Mouse (Mus musculus) forebrain, embryonic 14.5 days (tissue): ENCODE data around the gene Nfx1. TPM values are rescaled to one million over a fixed set of nuclear protein-coding genes. Genes with fewer than 3 reads are reported as not detected.
A peak's percentile ranks its signal among the peaks of the same experiment; 100 is the strongest.
"Not testable (repeated sequence)": the region's sequence is repeated elsewhere in the genome, so short reads cannot be mapped to it uniquely, and the experiment has no call there.

Source experiments
- ATAC-seq: fragments of 200-750 bp; cut with Nextera tagmentation; 2 replicates; pipeline ENCODE4 v1.8.0; 2017; ENCODE audit warnings: mild to moderate bottlenecking, moderate library complexity
- DNase-seq: peaks from one replicate; pipeline ENCODE4 v3.0.0-alpha.2; 2015; ENCODE audit warnings: low spot score
- H3K27ac ChIP-seq: fragments of 300-500 bp; sonication (generic); 2 replicates; pipeline ENCODE4 v1.5.1; 2014; ENCODE audit warnings: low read depth, mild to moderate bottlenecking, control low read depth, low read length, moderate library complexity
- H3K27me3 ChIP-seq: fragments of 300-500 bp; sonication (generic); replicated peaks from 2 replicates; pipeline ENCODE4 v1.6.1; 2014; ENCODE audit warnings: low read length, control low read depth, mixed read lengths; ENCODE audit not compliant: control insufficient read depth, insufficient read depth
- H3K36me3 ChIP-seq: fragments of 300-500 bp; sonication (generic); 2 replicates; pipeline ENCODE4 v1.6.1; 2014; ENCODE audit warnings: low read length, control low read depth; ENCODE audit not compliant: control insufficient read depth, insufficient read depth
- H3K4me1 ChIP-seq: fragments of 300-500 bp; sonication (generic); 2 replicates; pipeline ENCODE4 v1.6.1; 2014; ENCODE audit warnings: antibody characterized with exemption, low read length, control low read depth; ENCODE audit not compliant: control insufficient read depth, insufficient read depth
- H3K4me2 ChIP-seq: fragments of 300-500 bp; sonication (generic); 2 replicates; pipeline ENCODE4 v1.6.1; 2014; ENCODE audit warnings: mild to moderate bottlenecking, control low read depth, low read length
- H3K4me3 ChIP-seq: fragments of 300-500 bp; sonication (generic); 2 replicates; pipeline ENCODE4 v1.5.1; 2014; ENCODE audit warnings: low read depth, low read length, control low read depth
- H3K9ac ChIP-seq: fragments of 300-500 bp; sonication (generic); 2 replicates; pipeline ENCODE4 v1.6.1; 2014; ENCODE audit warnings: mild to moderate bottlenecking, low read length, control low read depth, moderate library complexity
- H3K9me3 ChIP-seq: fragments of 300-500 bp; sonication (generic); replicated peaks from 2 replicates; pipeline ENCODE4 v1.6.1; 2016; ENCODE audit warnings: low read length, control low read depth, mixed read lengths; ENCODE audit not compliant: control insufficient read depth
- WGBS: fragments of 180-500 bp; shearing (Covaris S2); extraction: QIAGEN DNeasy Blood & Tissue Kit; methylation state at CpG from one replicate; pipeline ENCODE4 v1.1.7; 2014; 5-methylcytosine and 5-hydroxymethylcytosine counted together
- polyA plus RNA-seq: library from polyadenylated mRNA; unstranded; fragments of >200 nt; fragmentation: Nextera tagmentation; extraction: Ambion mirVana; gene quantifications from 2 replicates; pipeline ENCODE4 v1.2.1, GENCODE M21; 2014

Gene Nfx1
- polyA plus RNA-seq: 75.9 and 97.1 TPM in 2 replicates

DNA sequence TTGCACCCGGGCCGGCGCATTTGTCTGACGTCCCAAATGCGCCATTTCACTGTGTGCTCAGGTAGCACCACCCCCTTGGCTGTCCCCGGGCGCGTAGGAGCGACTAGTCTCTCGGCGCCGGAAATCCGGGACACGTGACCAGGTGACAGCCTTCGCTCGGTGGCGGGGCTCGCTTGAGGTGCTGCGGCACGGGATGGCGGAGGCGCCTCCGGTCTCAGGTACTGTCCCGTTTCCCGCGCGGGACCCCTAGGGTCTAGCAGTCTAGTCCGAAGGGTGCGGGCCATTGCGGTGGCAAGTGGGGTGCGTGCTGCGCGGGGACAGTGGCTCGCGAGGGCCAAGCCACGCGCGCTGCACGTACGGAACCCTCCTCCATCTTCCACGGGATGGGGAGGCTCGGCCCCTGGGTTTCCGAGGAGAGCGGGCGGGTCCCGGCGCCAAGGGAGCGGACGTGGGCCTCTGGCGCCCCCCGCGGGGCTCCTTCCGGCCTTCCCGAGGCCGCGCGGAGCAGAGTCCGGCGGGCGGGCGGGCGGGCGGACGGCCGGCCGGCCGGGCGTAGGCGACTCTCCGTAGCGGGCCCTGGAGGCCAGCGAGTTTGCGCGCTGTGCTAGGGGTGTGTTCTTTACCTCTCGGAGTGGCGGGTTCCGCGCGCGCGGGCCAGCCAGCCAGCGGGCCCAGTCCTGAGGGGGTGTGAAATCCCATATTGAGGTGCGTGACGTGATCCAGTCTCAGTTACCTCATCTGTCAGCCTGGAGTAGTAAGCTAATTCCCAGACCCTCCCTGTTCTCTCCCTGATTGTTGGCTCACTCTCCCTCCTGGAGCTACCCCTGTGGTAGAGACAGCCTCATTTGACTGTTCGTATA is at the start of gene Nfx1:
Gene Nfx1 (plus strand): TSS at position 65 of the 860 bp plus-strand sequence.
- no peaks in the 10 kb centered on the region for H3K27me3 ChIP-seq
- H3K36me3 ChIP-seq: peaks cover 23% of the 10 kb centered on the region
- peak; percentile 98 for ATAC-seq
- peak within 1 kb of the TSS; percentile 98 for H3K4me3 ChIP-seq
- DNase-seq: peak; percentile 99
- H3K27ac ChIP-seq: peak within 1 kb of the TSS; percentile 91
- under 1% methylated on average over 67 of the region's 85 CpGs for WGBS
- H3K4me1 ChIP-seq: peaks cover 9% of the 10 kb centered on the region
- H3K9ac ChIP-seq: peak within 1 kb of the TSS; percentile 86
- H3K4me2 ChIP-seq: peak within 1 kb of the TSS; percentile 73
- no peaks in the 10 kb centered on the region for H3K9me3 ChIP-seq

GRCm38 (mm10) chr4:40921288-40921687 is 49.4 kb upstream of the Nfx1 start:
- ATAC-seq: no peak
- no peak overlapping the region for H3K27ac ChIP-seq
- H3K36me3 ChIP-seq: no peaks in the 10 kb centered on the region
- no peak overlapping the region for H3K4me3 ChIP-seq
- 70% methylated on average over 3 of the region's 3 CpGs for WGBS
- H3K4me1 ChIP-seq: no peaks in the 10 kb centered on the region
- H3K9me3 ChIP-seq: no peaks in the 10 kb centered on the region
- DNase-seq: no peak
- H3K9ac ChIP-seq: no peak overlapping the region
- no peak overlapping the region for H3K4me2 ChIP-seq
- no peaks in the 10 kb centered on the region for H3K27me3 ChIP-seq

- H3K9me3 ChIP-seq: no peaks in the 10 kb centered on the region
- no peak overlapping the region for H3K27ac ChIP-seq
- DNase-seq (no peak), ATAC-seq (no peak)
- no peak overlapping the region for H3K4me2 ChIP-seq
- H3K4me3 ChIP-seq: no peak overlapping the region
- 87% methylated on average over 6 of the region's 6 CpGs for WGBS
- H3K4me1 ChIP-seq: no peaks in the 10 kb centered on the region
- H3K36me3 ChIP-seq: no peaks in the 10 kb centered on the region
- no peaks in the 10 kb centered on the region for H3K27me3 ChIP-seq
- no peak overlapping the region for H3K9ac ChIP-seq
Observed at GRCm38 (mm10) chr4:40923087-40923651, 47.5 kb upstream of the Nfx1 start.

DNA sequence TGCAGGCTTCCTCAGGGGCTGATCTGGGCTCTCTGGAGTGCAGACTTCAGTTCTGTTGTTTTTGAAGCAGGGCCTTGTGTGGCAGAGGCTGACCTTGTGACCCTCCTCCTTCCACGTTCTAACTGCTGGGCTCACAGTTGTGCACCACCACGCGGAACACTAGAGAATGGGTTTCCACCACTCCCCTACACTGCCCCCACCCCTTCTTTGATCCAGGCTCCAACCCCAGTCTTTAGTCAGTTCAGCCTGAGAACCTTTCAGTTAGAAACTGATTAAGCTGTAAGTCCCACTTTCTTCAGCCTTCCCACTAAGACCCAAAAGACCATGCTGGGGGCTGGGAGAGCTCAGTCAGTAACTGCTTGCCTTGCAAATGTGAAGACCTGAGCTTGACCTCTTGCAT is 45.1 kb upstream of the Nfx1 start:
- Histone ChIP-seq H3K4me3 (no peak overlapping the region), H3K9ac (no peak overlapping the region), H3K9me3 (no peaks in the 10 kb centered on the region), H3K4me1 (no peaks in the 10 kb centered on the region), H3K27me3 (no peaks in the 10 kb centered on the region), H3K36me3 (no peaks in the 10 kb centered on the region), H3K27ac (no peak overlapping the region), H3K4me2 (no peak overlapping the region)
- DNase-seq: no peak
- ATAC-seq: no peak
- WGBS: 51% methylated on average over 3 of the region's 3 CpGs

- Histone ChIP-seq H3K4me2 (no peak overlapping the region), H3K4me3 (no peak overlapping the region), H3K4me1 (no peaks in the 10 kb centered on the region), H3K27me3 (no peaks in the 10 kb centered on the region), H3K9ac (no peak overlapping the region), H3K9me3 (no peaks in the 10 kb centered on the region), H3K36me3 (peaks cover 8% of the 10 kb centered on the region), H3K27ac (no peak overlapping the region)
- no peak for DNase-seq
- WGBS: 91% methylated on average over 7 of the region's 7 CpGs
- no peak for ATAC-seq
Observed at GRCm38 (mm10) chr4:40929046-40929445, 41.7 kb upstream of the Nfx1 start.

GRCm38 (mm10) chr4:40933694-40934093 is 37.0 kb upstream of the Nfx1 start:
- Histone ChIP-seq H3K4me3 (no peak overlapping the region), H3K27ac (no peak overlapping the region), H3K36me3 (peaks cover 43% of the 10 kb centered on the region), H3K4me1 (no peaks in the 10 kb centered on the region), H3K9ac (no peak overlapping the region), H3K9me3 (no peaks in the 10 kb centered on the region), H3K4me2 (no peak overlapping the region), H3K27me3 (no peaks in the 10 kb centered on the region)
- no peak for ATAC-seq
- no peak for DNase-seq
- 92% methylated on average over 5 of the region's 5 CpGs for WGBS

GRCm38 (mm10) chr4:40934369-40934768 is 36.3 kb upstream of the Nfx1 start:
- WGBS: 96% methylated on average over 3 of the region's 3 CpGs

DNA sequence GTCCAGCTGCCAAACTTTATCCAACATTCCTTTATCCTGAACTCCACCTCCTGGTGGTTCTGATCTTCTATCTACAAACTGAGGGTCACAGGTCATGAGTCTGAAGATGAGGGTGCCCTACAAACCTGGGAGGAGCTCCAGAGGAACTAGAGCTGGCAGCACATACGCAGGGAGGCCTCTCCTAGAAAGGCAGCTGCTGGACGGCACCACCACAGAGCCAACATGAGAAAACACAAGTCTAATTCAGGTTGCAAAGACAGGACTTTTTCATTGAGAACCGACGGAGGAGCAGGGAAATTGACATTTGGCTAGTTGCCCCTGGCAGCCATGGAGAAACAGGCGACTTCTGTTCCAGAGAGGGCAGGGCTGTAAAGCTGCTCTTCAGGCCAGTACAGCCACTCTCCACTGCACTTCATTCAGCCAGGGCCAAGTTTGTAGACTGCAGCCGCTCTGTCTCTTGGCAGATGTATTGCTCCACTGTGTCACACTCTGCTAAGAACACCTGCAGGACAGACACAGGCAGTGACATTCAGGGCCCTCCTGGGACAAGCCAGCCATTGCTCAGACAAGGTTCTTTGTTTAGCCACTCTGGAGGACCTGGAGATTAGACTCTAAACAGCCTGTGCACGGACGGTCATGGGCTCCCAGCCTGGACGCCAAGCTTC is 34.4 kb upstream of the Nfx1 start:
- WGBS: 88% methylated on average over 9 of the region's 9 CpGs
- no peak for ATAC-seq
- Histone ChIP-seq H3K4me1 (no peaks in the 10 kb centered on the region), H3K27me3 (no peaks in the 10 kb centered on the region), H3K4me3 (no peak overlapping the region), H3K27ac (no peak overlapping the region), H3K9me3 (0 out of 2 replicates have a peak, but pooled peaks cover 10% of the 10 kb centered on the region), H3K36me3 (peaks cover 68% of the 10 kb centered on the region), H3K9ac (no peak overlapping the region), H3K4me2 (no peak overlapping the region)
- no peak for DNase-seq

More at GRCm38 (mm10) chr4:40934369-40934768, 36.3 kb upstream of the Nfx1 start:
- not testable (repeated sequence) for DNase-seq, H3K27ac ChIP-seq, H3K4me2 ChIP-seq, H3K9me3 ChIP-seq, H3K4me3 ChIP-seq, ATAC-seq, H3K9ac ChIP-seq, H3K27me3 ChIP-seq, H3K4me1 ChIP-seq
- peaks cover 49% of the 10 kb centered on the region for H3K36me3 ChIP-seq
